Mouse (Mus musculus) kidney, embryonic 16.5 days (tissue): ENCODE results near the gene Kif5c. TPM values are rescaled to one million over a fixed set of nuclear protein-coding genes. Genes with fewer than 3 reads are reported as not detected.

Experiments
- ATAC-seq: fragments of 200-750 bp; cut with Nextera tagmentation; 2 replicates; pipeline ENCODE4 v1.8.0; 2017; ENCODE audit warnings: moderate TSS enrichment; ENCODE audit not compliant: low FRiP score, low TSS enrichment
- H3K27ac ChIP-seq: fragments of 300-500 bp; sonication (generic); 2 replicates; pipeline ENCODE4 v1.5.1; 2014; ENCODE audit warnings: low read length
- H3K27me3 ChIP-seq: fragments of 300-500 bp; sonication (generic); 2 replicates; pipeline ENCODE4 v1.6.1; 2014; ENCODE audit warnings: low read length, control low read depth, mixed read lengths; ENCODE audit not compliant: insufficient read depth
- H3K36me3 ChIP-seq: fragments of 300-500 bp; sonication (generic); 2 replicates; pipeline ENCODE4 v1.6.1; 2014; ENCODE audit warnings: low read length, control low read depth, mixed read lengths; ENCODE audit not compliant: insufficient read depth
- H3K4me1 ChIP-seq: fragments of 300-500 bp; sonication (generic); 2 replicates; pipeline ENCODE4 v1.6.1; 2014; ENCODE audit warnings: low read length, control low read depth, mixed read lengths; ENCODE audit not compliant: insufficient read depth
- H3K4me2 ChIP-seq: fragments of 300-500 bp; sonication (generic); replicated peaks from 2 replicates; pipeline ENCODE4 v1.6.1; 2014; ENCODE audit warnings: low read depth, low read length
- H3K4me3 ChIP-seq: fragments of 300-500 bp; sonication (generic); 2 replicates; pipeline ENCODE4 v1.5.1; 2014; ENCODE audit warnings: mild to moderate bottlenecking, low read length
- H3K9ac ChIP-seq: fragments of 300-500 bp; sonication (generic); replicated peaks from 2 replicates; pipeline ENCODE4 v1.6.1; 2014; ENCODE audit warnings: low read length
- H3K9me3 ChIP-seq: fragments of 300-500 bp; sonication (generic); 2 replicates; pipeline ENCODE4 v1.6.1; 2016; ENCODE audit warnings: low read length, control low read depth
- WGBS: fragments of 180-500 bp; shearing (Covaris S2); extraction: QIAGEN DNeasy Blood & Tissue Kit; methylation state at CpG from one replicate; pipeline ENCODE4 v1.1.7; 2014; 5-methylcytosine and 5-hydroxymethylcytosine counted together
- polyA plus RNA-seq: library from polyadenylated mRNA; unstranded; fragments of >200 nt; fragmentation: Nextera tagmentation; extraction: Ambion mirVana; gene quantifications from 2 replicates; pipeline ENCODE4 v1.2.1, GENCODE M21; 2015

The Kif5c gene
- polyA plus RNA-seq, 1 experiment from 2014 or later, result 5.0 TPM

GRCm38 (mm10) chr2:49768916-49769315 is 149.8 kb downstream of the Kif5c start:
- WGBS, result 48% methylated on average over 2 of the region's 2 CpGs
- peak; percentile 41; the same call in 1 of the 2 replicates for ATAC-seq
- H3K27me3 ChIP-seq, result no peaks in the 10 kb centered on the region
- no peaks in the 10 kb centered on the region for H3K36me3 ChIP-seq
- no peak overlapping the region for H3K4me3 ChIP-seq
- H3K4me2 ChIP-seq, result no peak overlapping the region
- no peak overlapping the region for H3K9ac ChIP-seq
- peaks cover 37% of the 10 kb centered on the region for H3K4me1 ChIP-seq
- H3K9me3 ChIP-seq, result no peaks in the 10 kb centered on the region
- peak overlapping the region; percentile 82 for H3K27ac ChIP-seq

- Histone ChIP-seq H3K4me1 (peaks cover 37% of the 10 kb centered on the region), H3K27me3 (no peaks in the 10 kb centered on the region), H3K27ac (peak overlapping the region; percentile 82; the same call in 1 of the 2 replicates), H3K4me3 (no peak overlapping the region), H3K9me3 (no peaks in the 10 kb centered on the region), H3K9ac (no peak overlapping the region), H3K4me2 (no peak overlapping the region), H3K36me3 (no peaks in the 10 kb centered on the region)
- WGBS, result 39% methylated on average over 5 of the region's 5 CpGs
- peak; percentile 89 for ATAC-seq
Measured at GRCm38 (mm10) chr2:49770440-49770839, 151.3 kb downstream of the Kif5c start.

- 57% methylated on average over 11 of the region's 11 CpGs for WGBS
- Histone ChIP-seq H3K9me3 (no peaks in the 10 kb centered on the region), H3K4me1 (peaks cover 37% of the 10 kb centered on the region), H3K27ac (no peak overlapping the region), H3K4me2 (no peak overlapping the region), H3K4me3 (no peak overlapping the region), H3K36me3 (no peaks in the 10 kb centered on the region), H3K9ac (no peak overlapping the region), H3K27me3 (no peaks in the 10 kb centered on the region)
- peak; percentile 44; the same call in 1 of the 2 replicates for ATAC-seq
Measured at GRCm38 (mm10) chr2:49771172-49771571, 152.1 kb downstream of the Kif5c start.

- Histone ChIP-seq H3K4me3 (no peak overlapping the region), H3K9me3 (no peaks in the 10 kb centered on the region), H3K9ac (no peak overlapping the region), H3K27me3 (no peaks in the 10 kb centered on the region), H3K4me2 (no peak overlapping the region), H3K4me1 (peaks cover 35% of the 10 kb centered on the region), H3K27ac (no peak overlapping the region), H3K36me3 (no peaks in the 10 kb centered on the region)
- no peak for ATAC-seq
- 77% methylated on average over 10 of the region's 10 CpGs for WGBS
Measured at GRCm38 (mm10) chr2:49773194-49773931, 154.3 kb downstream of the Kif5c start.

GRCm38 (mm10) chr2:49774180-49774579 is 155.1 kb downstream of the Kif5c start:
- ATAC-seq, result no peak
- Histone ChIP-seq H3K9ac (no peak overlapping the region), H3K27me3 (no peaks in the 10 kb centered on the region), H3K9me3 (no peaks in the 10 kb centered on the region), H3K4me3 (no peak overlapping the region), H3K4me2 (no peak overlapping the region), H3K27ac (no peak overlapping the region), H3K36me3 (no peaks in the 10 kb centered on the region), H3K4me1 (peaks cover 27% of the 10 kb centered on the region)

- H3K4me2 ChIP-seq, result no peak overlapping the region
- no peak for ATAC-seq
- 88% methylated on average over 4 of the region's 4 CpGs for WGBS
Measured at GRCm38 (mm10) chr2:49775187-49775586, 156.1 kb downstream of the Kif5c start.

GRCm38 (mm10) chr2:49775735-49776134 is 156.6 kb downstream of the Kif5c start:
- no peak overlapping the region for H3K4me2 ChIP-seq
- H3K27ac ChIP-seq, result no peak overlapping the region
- no peak overlapping the region for H3K9ac ChIP-seq
- no peaks in the 10 kb centered on the region for H3K27me3 ChIP-seq
- H3K4me1 ChIP-seq, result peaks cover 12% of the 10 kb centered on the region; the same call in 1 of the 2 replicates
- H3K9me3 ChIP-seq, result no peaks in the 10 kb centered on the region
- ATAC-seq, result no peak
- no peak overlapping the region for H3K4me3 ChIP-seq
- no peaks in the 10 kb centered on the region for H3K36me3 ChIP-seq

More at GRCm38 (mm10) chr2:49775187-49775586, 156.1 kb downstream of the Kif5c start:
- peaks cover 17% of the 10 kb centered on the region for H3K4me1 ChIP-seq
- H3K36me3 ChIP-seq, result no peaks in the 10 kb centered on the region
- H3K9ac ChIP-seq, result no peak overlapping the region
- H3K4me3 ChIP-seq, result no peak overlapping the region
- no peaks in the 10 kb centered on the region for H3K27me3 ChIP-seq
- no peak overlapping the region for H3K27ac ChIP-seq
- H3K9me3 ChIP-seq, result no peaks in the 10 kb centered on the region

GRCm38 (mm10) chr2:49776407-49776806 is 157.3 kb downstream of the Kif5c start:
- Histone ChIP-seq H3K4me2 (no peak overlapping the region), H3K4me1 (peaks cover 8% of the 10 kb centered on the region; the same call in 1 of the 2 replicates), H3K27me3 (no peaks in the 10 kb centered on the region), H3K4me3 (no peak overlapping the region), H3K27ac (no peak overlapping the region), H3K36me3 (no peaks in the 10 kb centered on the region), H3K9ac (no peak overlapping the region), H3K9me3 (no peaks in the 10 kb centered on the region)
- WGBS, result 58% methylated on average over 4 of the region's 4 CpGs
- no peak for ATAC-seq

GRCm38 (mm10) chr2:49787376-49788050 is 168.4 kb downstream of the Kif5c start, which contains the start of gene Lypd6b:
Gene Lypd6b, plus strand, starts transcription at chr2:49787688.
- ATAC-seq, result peak; percentile 71
- Histone ChIP-seq H3K27ac (0 out of 2 replicates have a peak within 1 kb of the TSS, but pooled peaks have one; percentile 25), H3K4me1 (peaks cover 17% of the 10 kb centered on the region), H3K4me3 (peak within 1 kb of the TSS; percentile 67), H3K27me3 (peaks cover 12% of the 10 kb centered on the region; the same call in 1 of the 2 replicates), H3K4me2 (peak within 1 kb of the TSS; percentile 90), H3K36me3 (no peaks in the 10 kb centered on the region), H3K9me3 (no peaks in the 10 kb centered on the region), H3K9ac (peak within 1 kb of the TSS; percentile 76)
- under 1% methylated on average over 73 of the region's 79 CpGs for whole genome bisulfite sequencing

GRCm38 (mm10) chr2:49788051-49788418 is 168.9 kb downstream of the Kif5c start:
- peak; percentile 49 for ATAC-seq
- under 1% methylated on average over 14 of the region's 14 CpGs for WGBS

More at GRCm38 (mm10) chr2:49788051-49788418, 168.9 kb downstream of the Kif5c start:
- Histone ChIP-seq H3K4me3 (peak overlapping the region; percentile 67), H3K27me3 (peaks cover 12% of the 10 kb centered on the region; the same call in 1 of the 2 replicates), H3K4me2 (peak overlapping the region; percentile 90), H3K36me3 (no peaks in the 10 kb centered on the region), H3K9ac (peak overlapping the region; percentile 76), H3K27ac (0 out of 2 replicates have a peak overlapping the region, but pooled peaks have one; percentile 25), H3K9me3 (no peaks in the 10 kb centered on the region), H3K4me1 (peaks cover 17% of the 10 kb centered on the region)
